In genomic region chr15:65630476-65630875, GRCm38 (mm10) we compare ENCODE assay signal across 13 mouse cellular contexts.
"Had no signal": no experiment of that assay in that cellular context is flagged by ENCODE, and none has a peak within 500 bp of the region (broad histone marks: within the 10 kb centered on the region; RNA-seq: fewer than 3 reads in every experiment).

No protein-coding gene starts in this region.

- H3K36me3 ChIP-seq: limb, embryonic 12.5 days; liver, embryonic 13.5 days; midbrain, embryonic 12.5 days; neural tube, embryonic 13.5 days had no signal

- ATAC-seq: midbrain, embryonic 16.5 days had no signal

- H3K4me2 ChIP-seq: limb, embryonic 12.5 days; liver, embryonic 13.5 days; midbrain, embryonic 12.5 days; neural tube, embryonic 13.5 days had no signal

- H3K4me3 ChIP-seq: layer of hippocampus, adult 2 months; limb, embryonic 12.5 days; liver, embryonic 13.5 days; midbrain, embryonic 12.5 days; neural tube, embryonic 13.5 days had no signal

- H3K9me3 ChIP-seq: limb, embryonic 12.5 days; liver, embryonic 13.5 days; midbrain, embryonic 12.5 days; neural tube, embryonic 13.5 days had no signal

- H3K27ac ChIP-seq: layer of hippocampus, adult 2 months; limb, embryonic 12.5 days; liver, embryonic 13.5 days; midbrain, embryonic 12.5 days; neural tube, embryonic 13.5 days; stomach, postnatal 0 days had no signal

- H3K27me3 ChIP-seq: limb, embryonic 12.5 days; liver, embryonic 13.5 days; midbrain, embryonic 12.5 days; neural tube, embryonic 13.5 days had no signal

- H3K9ac ChIP-seq: limb, embryonic 12.5 days; liver, embryonic 13.5 days; midbrain, embryonic 12.5 days; neural tube, embryonic 13.5 days had no signal

- H3K4me1 ChIP-seq: limb, embryonic 12.5 days; liver, embryonic 13.5 days; midbrain, embryonic 12.5 days; neural tube, embryonic 13.5 days had no signal

- DNase-seq: kidney, adult 9 months; kidney, postnatal 10 days; kidney, postnatal 4 days; liver; liver, embryonic 13.5 days; lung, adult 18-20 months; right cerebral cortex, postnatal 14 days had no signal
